Mouse (Mus musculus) gastrocnemius, adult 18-20 months (tissue): ENCODE results near the gene Pcdh19. TPM values are rescaled to one million over a fixed set of nuclear protein-coding genes. Genes with fewer than 3 reads are reported as not detected.
"Not testable (repeated sequence)": the region's sequence is repeated elsewhere in the genome, so short reads cannot be mapped to it uniquely, and the experiment has no call there.

Experiments
- DNase-seq: peaks from one replicate; pipeline ENCODE4 v3.0.0; 2021; ENCODE audit warnings: low spot score
- long read RNA-seq, 2 experiments: library from polyadenylated mRNA; stranded (forward); transcript quantifications; one replicate each; pipeline ENCODE4 v2.0.0; 2021
- total RNA-seq, 2 experiments: library from RNA; stranded (reverse); gene quantifications; 2 replicates each; pipeline ENCODE4 v1.2.3; 2021

Gene Pcdh19
- 1 to 10 TPM; 3.6 to 4.3 TPM for total RNA-seq
- long read RNA-seq, experiment 1, full-length matches to known transcripts: 2 of 3 reads
- long read RNA-seq, experiment 1, partial matches to known transcripts: 1 of 3 reads
- long read RNA-seq, experiment 1, other reads (novel, unspliced or antisense): 0 of 3 reads
- long read RNA-seq, experiment 2, full-length matches to known transcripts: 1 of 1 reads
- long read RNA-seq, experiment 2, partial matches to known transcripts: 0 of 1 reads
- long read RNA-seq, experiment 2, other reads (novel, unspliced or antisense): 0 of 1 reads

- peak; percentile 67 for DNase-seq
Measured at GRCm38 (mm10) chrX:133688840-133689239, at the start of gene Pcdh19. TSS of gene Pcdh19 (minus strand) at chrX:133688987.

GRCm38 (mm10) chrX:133735871-133736270, 47.1 kb upstream of the Pcdh19 start:
- DNase-seq: no peak

- peak; percentile 39 for DNase-seq
Measured at GRCm38 (mm10) chrX:133734984-133735383, 46.2 kb upstream of the Pcdh19 start.

- no peak for DNase-seq
Measured at GRCm38 (mm10) chrX:133721517-133721916, 32.7 kb upstream of the Pcdh19 start.

GRCm38 (mm10) chrX:133710621-133711020, 21.8 kb upstream of the Pcdh19 start:
- no peak for DNase-seq

GRCm38 (mm10) chrX:133702902-133703301, 14.1 kb upstream of the Pcdh19 start:
- DNase-seq: no peak

- not testable (repeated sequence) for DNase-seq
Measured at GRCm38 (mm10) chrX:133697871-133698270, 9.1 kb upstream of the Pcdh19 start.

GRCm38 (mm10) chrX:133696461-133696860, 7.7 kb upstream of the Pcdh19 start:
- DNase-seq: no peak

- peak; percentile 55 for DNase-seq
Measured at GRCm38 (mm10) chrX:133693037-133693760, 4.4 kb upstream of the Pcdh19 start.

- DNase-seq: no peak
Measured at GRCm38 (mm10) chrX:133692392-133692790, 3.6 kb upstream of the Pcdh19 start.

GRCm38 (mm10) chrX:133691581-133692391, 3.0 kb upstream of the Pcdh19 start:
- DNase-seq: peak; percentile 64

- no peak for DNase-seq
Measured at GRCm38 (mm10) chrX:133690822-133691221, 2.0 kb upstream of the Pcdh19 start.

- DNase-seq: no peak
Measured at GRCm38 (mm10) chrX:133689576-133690250, 926 bp upstream of the Pcdh19 start.

- no peak for DNase-seq
Measured at GRCm38 (mm10) chrX:133688156-133688555, 631 bp downstream of the Pcdh19 start.

GRCm38 (mm10) chrX:133687666-133688151, 1.1 kb downstream of the Pcdh19 start:
- no peak for DNase-seq

- no peak for DNase-seq
Measured at GRCm38 (mm10) chrX:133686533-133687311, 2.1 kb downstream of the Pcdh19 start.

GRCm38 (mm10) chrX:133685572-133685971, 3.2 kb downstream of the Pcdh19 start:
- no peak for DNase-seq

GRCm38 (mm10) chrX:133683961-133684360, 4.8 kb downstream of the Pcdh19 start:
- DNase-seq: no peak

GRCm38 (mm10) chrX:133675121-133675520, 13.7 kb downstream of the Pcdh19 start:
- DNase-seq: no peak

GRCm38 (mm10) chrX:133673796-133674195, 15.0 kb downstream of the Pcdh19 start:
- no peak for DNase-seq
